In the genomic region with DNA sequence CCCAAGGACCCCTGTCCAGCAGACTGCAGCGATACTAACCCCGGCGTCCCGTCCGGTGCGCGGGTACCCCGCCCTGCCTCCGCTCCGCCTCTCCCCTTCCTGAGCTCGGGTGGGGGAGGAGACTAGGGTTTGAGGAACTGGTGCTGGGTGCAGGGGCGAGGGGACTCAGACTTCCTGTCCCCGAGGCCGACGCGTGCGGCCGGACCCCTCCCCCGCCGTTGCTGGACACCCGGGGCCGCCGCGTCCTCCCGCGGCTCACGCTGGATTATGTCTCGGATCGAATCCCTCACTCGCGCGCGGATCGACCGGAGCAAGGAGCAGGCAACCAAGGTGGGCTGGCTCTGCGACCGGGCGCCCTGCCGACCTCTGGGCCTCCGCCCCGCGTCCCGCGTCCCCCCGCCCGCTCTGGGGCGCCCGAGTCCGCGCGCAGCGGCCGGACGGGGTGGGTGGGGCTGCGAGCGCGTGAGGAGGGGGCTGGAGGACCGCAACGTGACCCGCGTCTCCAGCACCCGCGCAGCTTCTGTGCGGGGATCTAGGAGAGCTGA, we compare ENCODE assay signal across 8 mouse cellular contexts. TPM values are rescaled to one million over a fixed set of nuclear protein-coding genes. Genes with fewer than 3 reads are reported as not detected.
A peak's percentile ranks its signal among the peaks of the same experiment; 100 is the strongest.
DNase-seq lines count a peak whose midpoint lies in the region; ATAC-seq and TF ChIP-seq lines count a peak whose summit lies in the region.

No protein-coding gene starts in this region.

- WGBS in kidney, adult 2 months = under 1% methylated on average over 64 of the region's 64 CpGs
- WGBS in lung, embryonic 16.5 days = under 1% methylated on average over 52 of the region's 64 CpGs

- peak; percentile 41 for TF ChIP-seq POLR2A in kidney, adult 2 months (IDR thresholded peaks at IDR 0.05; ENCODE audit: low read depth, low read length)

- no peaks in the 10 kb centered on the region for H3K27me3 ChIP-seq in kidney, adult 2 months (replicated peaks; ENCODE audit: control insufficient read depth, insufficient read depth, low read length)
- no peaks in the 10 kb centered on the region for H3K27me3 ChIP-seq in lung, embryonic 16.5 days (ENCODE audit: control insufficient read depth, insufficient read depth, low read depth, low read length)

- ATAC-seq in CD4-positive, CD25-positive, alpha-beta regulatory T cell, adult 4 months = peak; percentile 64
- ATAC-seq in lung, embryonic 16.5 days (ENCODE audit: low read depth) = peak; percentile 83

- H3K4me1 ChIP-seq in kidney, adult 2 months (ENCODE audit: control insufficient read depth, insufficient read depth, low read length) = peaks cover 41% of the 10 kb centered on the region
- peaks cover 45% of the 10 kb centered on the region for H3K4me1 ChIP-seq in lung, embryonic 16.5 days (replicated peaks; ENCODE audit: control insufficient read depth, insufficient read depth, low read length)

- peak overlapping the region; percentile 88 for H3K4me3 ChIP-seq in kidney, adult 2 months (ENCODE audit: insufficient read depth, low read depth, low read length)
- H3K4me3 ChIP-seq in lung, embryonic 16.5 days (ENCODE audit: low read length) = peak overlapping the region; percentile 89

- peak; percentile 76 to 87 for DNase-seq in adrenal gland, adult (ENCODE audit: inconsistent age in 2 of 2, low spot score in 1 of 2)
- DNase-seq in embryo, embryonic 9.5 days (ENCODE audit: extremely low spot score) = peak; percentile 91
- peak; percentile 89 for DNase-seq in heart, adult 8-10 months (ENCODE audit: low spot score)
- peak; percentile 88 for DNase-seq in kidney, adult 2 months
- DNase-seq in ovary, postnatal 36 days (ENCODE audit: low spot score) = peak; percentile 76
- peak; percentile 57 to 78 for DNase-seq in urinary bladder, postnatal 36 days (ENCODE audit: low spot score in 2 of 2)

- peak overlapping the region; percentile 98 for H3K9ac ChIP-seq in lung, embryonic 16.5 days (ENCODE audit: low read length)

- peak overlapping the region; percentile 74 for H3K4me2 ChIP-seq in lung, embryonic 16.5 days (ENCODE audit: low read depth, low read length)

- H3K36me3 ChIP-seq in kidney, adult 2 months (ENCODE audit: control insufficient read depth, insufficient read depth, low read length) = no peaks in the 10 kb centered on the region
- H3K36me3 ChIP-seq in lung, embryonic 16.5 days (ENCODE audit: control insufficient read depth, insufficient read depth, low read length) = no peaks in the 10 kb centered on the region; the same call in 1 of the 2 replicates

- H3K27ac ChIP-seq in kidney, adult 2 months (ENCODE audit: insufficient read depth, low read depth, low read length) = peak overlapping the region; percentile 93
- peak overlapping the region; percentile 99 for H3K27ac ChIP-seq in lung, embryonic 16.5 days (ENCODE audit: low read length)

- H3K9me3 ChIP-seq in lung, embryonic 16.5 days (ENCODE audit: control insufficient read depth, low read length) = no peaks in the 10 kb centered on the region

- no peak for TF ChIP-seq CTCF in kidney, adult 2 months (conservative IDR thresholded peaks at IDR 0.05; ENCODE audit: insufficient read depth, insufficient read length, low read depth, low read length)

RNA-seq across cellular contexts. Expression of a gene that starts 15.3 kb away (rescaled TPM):
- polyA plus RNA-seq in CD4-positive, CD25-positive, alpha-beta regulatory T cell, adult 4 months (2017; shearing (Covaris generic)) = 10 to 100 TPM; 36.5 to 48.6 TPM
- 10 to 100 TPM; 38.8 to 45.9 (median 41.4) TPM for total RNA-seq in heart, adult 8-10 months (2022)
- polyA plus RNA-seq in kidney, adult 2 months (2012; rRNA removed) = 74.5 and 80.7 TPM in 2 replicates
- 123 and 125 TPM in 2 replicates for polyA plus RNA-seq in lung, embryonic 16.5 days (2015; fragmentation: Nextera tagmentation; extraction: Ambion mirVana)

RNA-seq across cellular contexts. Expression of a gene that starts 31.9 kb away (rescaled TPM):
- under 1 TPM in 1 of 2 experiments, not detected in 1; 0.26 TPM for polyA plus RNA-seq in CD4-positive, CD25-positive, alpha-beta regulatory T cell, adult 4 months (2017; shearing (Covaris generic))
- under 1 TPM in 1 of 4 experiments, not detected in 3; 0.23 TPM for total RNA-seq in heart, adult 8-10 months (2022)
- polyA plus RNA-seq in kidney, adult 2 months (2012; rRNA removed) = 0.06 TPM in 1 of 2 replicates, not detected in the other
- polyA plus RNA-seq in lung, embryonic 16.5 days (2015; fragmentation: Nextera tagmentation; extraction: Ambion mirVana) = not detected in 2 replicates

RNA-seq across cellular contexts. Expression of a gene that starts 45.4 kb away (rescaled TPM):
- 100 to 1,000 TPM; 160 to 161 TPM for polyA plus RNA-seq in CD4-positive, CD25-positive, alpha-beta regulatory T cell, adult 4 months (2017; shearing (Covaris generic))
- 10 to 100 TPM; 60.4 to 67.0 (median 64.4) TPM for total RNA-seq in heart, adult 8-10 months (2022)
- polyA plus RNA-seq in kidney, adult 2 months (2012; rRNA removed) = 180 and 193 TPM in 2 replicates
- polyA plus RNA-seq in lung, embryonic 16.5 days (2015; fragmentation: Nextera tagmentation; extraction: Ambion mirVana) = 354 and 367 TPM in 2 replicates

Comparison
In these comparisons a context has a peak if more than half of its experiments do, and no peak if none do; other contexts are left out.
1. Peak in every context shown above with its lines: DNase-seq, ATAC-seq, H3K4me3 ChIP-seq and H3K27ac ChIP-seq.